Mouse (Mus musculus) kidney, embryonic 15.5 days (tissue): ENCODE results near the gene Ccr7. TPM values are rescaled to one million over a fixed set of nuclear protein-coding genes. Genes with fewer than 3 reads are reported as not detected.

Experiments
- ATAC-seq: fragments of 200-750 bp; cut with Nextera tagmentation; replicated peaks from 2 replicates; pipeline ENCODE4 v1.8.0; 2017; ENCODE audit warnings: moderate TSS enrichment; ENCODE audit not compliant: low FRiP score
- H3K27ac ChIP-seq: fragments of 300-500 bp; sonication (generic); 2 replicates; pipeline ENCODE4 v1.5.1; 2015; ENCODE audit warnings: mild to moderate bottlenecking, inconsistent platforms
- H3K27me3 ChIP-seq: fragments of 300-500 bp; sonication (generic); 2 replicates; pipeline ENCODE4 v1.6.1; 2015; ENCODE audit warnings: inconsistent platforms
- H3K36me3 ChIP-seq: fragments of 300-500 bp; sonication (generic); 2 replicates; pipeline ENCODE4 v1.6.1; 2015; ENCODE audit warnings: inconsistent platforms
- H3K4me1 ChIP-seq: fragments of 300-500 bp; sonication (generic); 2 replicates; pipeline ENCODE4 v1.6.1; 2015; ENCODE audit warnings: inconsistent platforms
- H3K4me2 ChIP-seq: fragments of 300-500 bp; sonication (generic); 2 replicates; pipeline ENCODE4 v1.6.1; 2015; ENCODE audit warnings: moderate library complexity, mild to moderate bottlenecking, inconsistent platforms
- H3K4me3 ChIP-seq: fragments of 300-500 bp; sonication (generic); replicated peaks from 2 replicates; pipeline ENCODE4 v1.5.1; 2015; ENCODE audit warnings: mild to moderate bottlenecking, inconsistent platforms
- H3K9ac ChIP-seq: fragments of 300-500 bp; sonication (generic); 2 replicates; pipeline ENCODE4 v1.6.1; 2015; ENCODE audit warnings: mild to moderate bottlenecking, inconsistent platforms
- H3K9me3 ChIP-seq: fragments of 300-500 bp; sonication (generic); replicated peaks from 2 replicates; pipeline ENCODE4 v1.6.1; 2016; ENCODE audit warnings: inconsistent platforms
- WGBS: fragments of 180-500 bp; shearing (Covaris S2); methylation state at CpG from one replicate; pipeline ENCODE4 v1.1.7; 2015; ENCODE audit warnings: mixed read lengths; 5-methylcytosine and 5-hydroxymethylcytosine counted together
- polyA plus RNA-seq: library from polyadenylated mRNA; unstranded; fragments of >200 nt; fragmentation: Nextera tagmentation; extraction: Ambion mirVana; gene quantifications from 2 replicates; pipeline ENCODE4 v1.2.1, GENCODE M21; 2015

The Ccr7 gene
- polyA plus RNA-seq: 0.17 and 0.18 TPM in 2 replicates

GRCm38 (mm10) chr11:99154987-99155641 is at the start of gene Ccr7:
Ccr7 (minus strand) TSS chr11:99155077.
- ATAC-seq: no peak
- no peaks in the 10 kb centered on the region for H3K9me3 ChIP-seq
- H3K27me3 ChIP-seq: no peaks in the 10 kb centered on the region
- H3K36me3 ChIP-seq: no peaks in the 10 kb centered on the region
- H3K9ac ChIP-seq: no peak within 1 kb of the TSS
- H3K4me2 ChIP-seq: no peak within 1 kb of the TSS
- WGBS: 65% methylated on average over 12 of the region's 12 CpGs
- H3K27ac ChIP-seq: no peak within 1 kb of the TSS
- no peak within 1 kb of the TSS for H3K4me3 ChIP-seq
- peaks cover 3% of the 10 kb centered on the region for H3K4me1 ChIP-seq

DNA sequence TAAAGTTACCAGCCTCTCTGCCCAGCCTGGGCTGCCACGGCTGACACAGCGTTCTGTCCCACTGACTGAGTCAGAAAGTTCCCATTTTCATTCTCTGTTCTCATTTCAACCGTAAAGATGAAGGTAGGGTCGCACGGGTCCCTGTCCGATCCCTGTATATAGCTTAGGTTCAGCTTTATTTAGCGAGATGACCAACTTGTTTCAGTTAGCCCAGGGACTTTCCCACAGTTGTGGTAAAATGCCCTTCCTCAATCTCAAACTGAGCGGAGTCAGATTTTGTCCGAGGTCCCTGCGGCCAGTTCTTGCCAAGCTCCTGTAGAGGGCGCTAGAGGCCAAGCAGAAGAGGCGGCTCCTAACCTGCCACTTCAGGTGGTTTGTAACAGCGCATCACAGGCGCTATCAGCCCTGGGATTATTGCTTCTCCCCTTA is 34.3 kb upstream of the Ccr7 start:
- WGBS: 21% methylated on average over 14 of the region's 14 CpGs
- no peak overlapping the region for H3K9ac ChIP-seq

DNA sequence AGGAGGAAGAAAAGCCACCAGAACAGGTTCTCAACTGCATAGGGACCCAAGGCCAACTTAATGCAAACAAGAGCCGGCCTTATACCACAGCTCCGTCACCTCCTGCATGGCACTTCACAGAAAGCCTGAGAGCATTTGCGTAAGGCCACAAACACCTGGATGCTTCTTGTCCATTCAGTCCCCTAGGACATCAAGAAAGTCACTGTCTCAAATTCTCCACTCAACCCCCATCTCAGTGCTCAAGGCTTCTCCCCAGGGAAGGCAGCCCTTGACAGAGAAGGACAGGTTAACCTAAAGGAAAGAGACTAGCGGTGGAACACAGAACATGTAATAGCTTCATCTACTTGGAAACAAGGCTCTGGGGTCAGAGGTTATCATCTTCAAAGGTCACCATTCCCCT is 32.5 kb upstream of the Ccr7 start:
- no peak for ATAC-seq
- WGBS: 92% methylated on average over 4 of the region's 4 CpGs
- Histone ChIP-seq H3K9me3 (no peaks in the 10 kb centered on the region), H3K27ac (no peak overlapping the region), H3K4me2 (no peak overlapping the region), H3K4me3 (no peak overlapping the region), H3K9ac (no peak overlapping the region), H3K4me1 (peaks cover 5% of the 10 kb centered on the region), H3K36me3 (no peaks in the 10 kb centered on the region), H3K27me3 (peaks cover 4% of the 10 kb centered on the region; the same call in 1 of the 2 replicates)

More for the DNA sequence above, 34.3 kb upstream of the Ccr7 start:
- H3K4me1 ChIP-seq: no peaks in the 10 kb centered on the region
- no peak overlapping the region for H3K4me2 ChIP-seq
- H3K36me3 ChIP-seq: no peaks in the 10 kb centered on the region
- H3K27me3 ChIP-seq: peaks cover 4% of the 10 kb centered on the region; the same call in 1 of the 2 replicates
- no peak for ATAC-seq
- no peak overlapping the region for H3K27ac ChIP-seq
- no peak overlapping the region for H3K4me3 ChIP-seq
- no peaks in the 10 kb centered on the region; the same call in 1 of the 2 replicates for H3K9me3 ChIP-seq

DNA sequence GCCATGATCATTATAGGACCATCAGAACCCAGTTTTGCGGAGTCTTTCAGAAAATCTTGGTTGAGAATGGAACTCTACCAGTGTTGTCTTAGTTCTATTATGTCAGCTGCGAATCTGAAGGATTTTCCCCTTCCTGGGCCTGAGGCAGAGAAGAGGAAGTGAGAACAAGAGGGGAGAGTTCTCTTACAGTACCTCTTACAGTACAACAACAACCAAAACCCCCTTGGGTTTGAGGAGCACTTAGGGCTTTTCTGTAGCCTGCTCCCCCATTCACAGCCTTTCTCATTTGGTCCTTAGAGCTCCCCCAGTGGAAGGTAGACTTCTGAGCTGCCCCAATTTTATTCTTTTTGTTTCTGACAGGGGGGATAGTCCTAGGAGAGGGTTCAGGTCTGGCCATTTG is 32.0 kb upstream of the Ccr7 start:
- H3K27ac ChIP-seq: no peak overlapping the region
- ATAC-seq: no peak
- no peak overlapping the region for H3K4me2 ChIP-seq
- no peaks in the 10 kb centered on the region for H3K36me3 ChIP-seq
- peaks cover 4% of the 10 kb centered on the region; the same call in 1 of the 2 replicates for H3K27me3 ChIP-seq
- peaks cover 5% of the 10 kb centered on the region for H3K4me1 ChIP-seq
- H3K9ac ChIP-seq: no peak overlapping the region
- H3K4me3 ChIP-seq: no peak overlapping the region
- 73% methylated on average over 2 of the region's 2 CpGs for WGBS
- H3K9me3 ChIP-seq: no peaks in the 10 kb centered on the region

DNA sequence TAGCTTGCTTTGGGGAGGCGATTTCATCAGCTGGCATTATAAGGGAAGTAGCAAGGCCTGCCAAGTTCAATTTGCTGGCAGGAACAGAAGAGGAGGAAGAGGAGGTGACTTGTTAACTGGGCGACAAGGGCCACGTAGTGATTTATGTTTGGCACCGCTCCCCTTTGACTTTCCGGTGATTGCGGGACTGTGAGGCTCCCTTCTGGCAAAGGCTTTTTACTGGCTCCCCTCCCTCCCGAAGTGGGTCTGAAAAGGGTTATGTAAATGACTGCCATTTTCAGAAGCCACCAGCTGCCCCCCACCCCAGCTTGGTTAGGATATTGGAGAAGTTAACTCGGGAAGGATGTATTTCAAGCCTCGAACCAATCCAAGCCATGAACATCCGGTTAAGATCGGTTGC is 27.7 kb upstream of the Ccr7 start:
- no peaks in the 10 kb centered on the region for H3K9me3 ChIP-seq
- H3K4me1 ChIP-seq: peaks cover 5% of the 10 kb centered on the region
- no peak overlapping the region for H3K4me3 ChIP-seq
- no peaks in the 10 kb centered on the region for H3K36me3 ChIP-seq
- H3K9ac ChIP-seq: no peak overlapping the region
- H3K4me2 ChIP-seq: peak overlapping the region; percentile 29; the same call in 1 of the 2 replicates
- no peaks in the 10 kb centered on the region for H3K27me3 ChIP-seq
- no peak overlapping the region for H3K27ac ChIP-seq
- 27% methylated on average over 11 of the region's 11 CpGs for WGBS
- ATAC-seq: no peak

GRCm38 (mm10) chr11:99180071-99180470 is 25.2 kb upstream of the Ccr7 start:
- WGBS: 87% methylated on average over 5 of the region's 5 CpGs
- H3K4me3 ChIP-seq: no peak overlapping the region
- no peaks in the 10 kb centered on the region for H3K36me3 ChIP-seq
- no peak overlapping the region for H3K27ac ChIP-seq
- ATAC-seq: no peak
- H3K9me3 ChIP-seq: no peaks in the 10 kb centered on the region
- H3K9ac ChIP-seq: no peak overlapping the region
- no peaks in the 10 kb centered on the region for H3K27me3 ChIP-seq
- H3K4me1 ChIP-seq: peaks cover 5% of the 10 kb centered on the region
- H3K4me2 ChIP-seq: no peak overlapping the region

- no peak overlapping the region for H3K9ac ChIP-seq
- no peak overlapping the region for H3K4me2 ChIP-seq
- no peak overlapping the region for H3K4me3 ChIP-seq
- H3K9me3 ChIP-seq: no peaks in the 10 kb centered on the region
- peaks cover 5% of the 10 kb centered on the region for H3K4me1 ChIP-seq
- no peaks in the 10 kb centered on the region for H3K27me3 ChIP-seq
- no peak overlapping the region for H3K27ac ChIP-seq
- 91% methylated on average over 1 of the region's 3 CpGs for WGBS
- no peaks in the 10 kb centered on the region for H3K36me3 ChIP-seq
- ATAC-seq: no peak
These were observed 23.0 kb upstream of the Ccr7 start for GRCm38 (mm10) chr11:99177925-99178198.

DNA sequence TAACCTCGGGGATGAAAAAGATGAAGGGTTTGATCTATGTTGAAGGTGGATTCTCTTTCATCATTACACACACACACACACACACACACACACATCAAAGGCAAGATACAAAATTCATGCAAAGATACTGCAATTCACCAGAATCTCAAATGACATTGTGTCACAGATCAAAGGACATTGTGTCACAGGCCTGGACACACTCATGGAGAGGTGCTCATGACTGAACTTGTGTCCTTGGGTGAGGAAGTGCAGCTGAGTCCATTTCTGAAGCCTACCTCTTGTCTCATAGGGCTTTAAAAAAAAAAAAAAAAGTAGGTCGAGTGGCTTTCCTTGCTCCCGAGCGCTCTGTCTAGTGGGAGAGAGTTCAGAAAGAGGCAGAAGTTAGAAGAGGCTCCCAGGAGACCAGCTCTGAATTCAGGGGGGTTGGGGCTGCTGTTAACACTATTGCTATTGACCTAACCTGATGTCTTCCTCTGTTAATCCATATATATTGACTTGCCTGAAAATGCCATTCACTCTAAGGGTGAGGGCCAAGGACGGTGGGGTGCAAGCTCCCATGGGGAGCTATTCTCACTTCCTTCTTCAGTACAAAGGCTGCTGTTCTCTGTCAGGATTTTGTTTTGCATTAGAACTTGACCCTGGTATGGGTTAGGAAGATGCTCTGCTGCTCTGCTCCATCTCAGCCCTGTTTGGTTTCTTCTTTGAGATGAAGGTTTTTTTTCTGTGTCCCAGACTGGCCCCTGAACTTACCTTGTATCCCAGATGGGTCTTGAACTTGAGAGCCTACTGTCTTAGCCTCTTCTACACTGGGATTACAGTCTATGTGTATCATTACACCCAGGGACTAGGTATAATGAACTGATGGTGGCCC is 22.4 kb upstream of the Ccr7 start:
- Histone ChIP-seq H3K27ac (no peak overlapping the region), H3K27me3 (no peaks in the 10 kb centered on the region), H3K4me3 (no peak overlapping the region), H3K36me3 (no peaks in the 10 kb centered on the region), H3K9ac (no peak overlapping the region), H3K9me3 (no peaks in the 10 kb centered on the region), H3K4me1 (no peaks in the 10 kb centered on the region), H3K4me2 (no peak overlapping the region)
- 62% methylated on average over 5 of the region's 5 CpGs for WGBS
- no peak for ATAC-seq

- H3K4me2 ChIP-seq: no peak overlapping the region
- no peak overlapping the region for H3K4me3 ChIP-seq
- H3K36me3 ChIP-seq: no peaks in the 10 kb centered on the region
- no peaks in the 10 kb centered on the region for H3K27me3 ChIP-seq
- H3K9ac ChIP-seq: no peak overlapping the region
- H3K4me1 ChIP-seq: no peaks in the 10 kb centered on the region
- no peak for ATAC-seq
- H3K27ac ChIP-seq: no peak overlapping the region
- 82% methylated on average over 4 of the region's 4 CpGs for WGBS
- H3K9me3 ChIP-seq: no peaks in the 10 kb centered on the region
These were observed 17.1 kb upstream of the Ccr7 start for GRCm38 (mm10) chr11:99172002-99172401.

- no peak for ATAC-seq
- H3K9ac ChIP-seq: no peak overlapping the region
- H3K27ac ChIP-seq: no peak overlapping the region
- WGBS: 76% methylated on average over 2 of the region's 2 CpGs
- H3K27me3 ChIP-seq: no peaks in the 10 kb centered on the region
- H3K9me3 ChIP-seq: no peaks in the 10 kb centered on the region
- no peaks in the 10 kb centered on the region for H3K4me1 ChIP-seq
- H3K36me3 ChIP-seq: no peaks in the 10 kb centered on the region
- H3K4me2 ChIP-seq: no peak overlapping the region
- no peak overlapping the region for H3K4me3 ChIP-seq
These were observed 16.6 kb upstream of the Ccr7 start for GRCm38 (mm10) chr11:99171442-99171841.

DNA sequence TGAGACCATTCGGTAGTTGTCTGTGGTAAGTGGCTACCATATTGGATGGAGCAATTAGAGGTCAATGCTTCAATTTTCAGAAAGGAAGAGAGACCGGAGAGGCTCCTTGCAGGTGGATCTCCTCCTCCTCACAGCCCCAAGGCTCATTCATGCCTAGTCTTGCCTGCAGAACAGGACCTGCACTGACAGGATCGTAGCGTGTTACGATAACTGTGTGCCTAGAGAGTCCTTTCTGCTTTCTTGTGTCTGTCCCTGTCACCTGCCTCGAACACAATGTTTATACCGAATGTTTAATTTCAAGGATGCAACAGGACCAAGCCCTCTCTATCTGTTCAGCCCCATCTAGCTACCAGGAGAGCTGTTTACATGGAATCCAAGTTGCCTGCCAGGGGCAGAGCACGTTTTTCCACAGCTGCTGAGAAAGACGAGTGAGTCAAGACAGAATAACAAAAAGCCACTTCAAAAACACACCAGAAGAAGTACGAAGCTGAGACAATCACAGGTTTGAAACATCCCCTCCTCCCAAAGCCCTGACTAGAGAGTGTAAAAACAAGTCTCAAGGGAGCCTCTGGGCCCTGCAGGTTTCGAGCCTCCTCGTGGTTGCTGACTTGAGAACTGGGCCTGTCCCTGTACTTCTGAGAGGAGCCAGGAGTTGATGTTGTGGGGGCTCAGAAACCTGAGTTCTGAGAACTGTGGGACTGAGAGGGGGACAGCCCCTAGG is 15.8 kb upstream of the Ccr7 start:
- no peak for ATAC-seq
- Histone ChIP-seq H3K4me1 (no peaks in the 10 kb centered on the region), H3K27me3 (no peaks in the 10 kb centered on the region), H3K4me2 (no peak overlapping the region), H3K9me3 (no peaks in the 10 kb centered on the region), H3K27ac (no peak overlapping the region), H3K36me3 (no peaks in the 10 kb centered on the region), H3K4me3 (no peak overlapping the region), H3K9ac (no peak overlapping the region)
- 71% methylated on average over 12 of the region's 12 CpGs for WGBS

DNA sequence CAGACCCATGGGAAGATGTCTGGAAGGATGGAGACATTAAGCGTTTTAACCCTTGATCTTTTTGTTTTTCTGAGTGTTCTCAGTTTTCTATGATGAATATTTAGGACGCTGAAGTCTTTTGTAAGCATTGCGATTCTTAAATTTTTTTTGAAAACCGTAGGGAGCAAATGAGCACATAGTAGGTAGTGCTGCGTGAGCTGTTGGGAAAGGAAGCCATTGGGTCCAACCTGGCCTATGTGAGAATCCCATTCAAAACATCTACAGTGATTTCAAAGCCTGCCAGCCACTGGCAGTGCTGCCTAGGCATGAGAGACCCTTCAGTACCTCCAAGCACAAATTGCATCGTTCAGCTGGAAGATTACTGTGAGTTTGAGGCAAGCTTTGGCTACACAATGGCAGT is 15.1 kb upstream of the Ccr7 start:
- no peaks in the 10 kb centered on the region for H3K4me1 ChIP-seq
- no peak overlapping the region for H3K27ac ChIP-seq
- no peak for ATAC-seq
- H3K27me3 ChIP-seq: no peaks in the 10 kb centered on the region
- WGBS: 90% methylated on average over 6 of the region's 6 CpGs
- H3K9me3 ChIP-seq: no peaks in the 10 kb centered on the region
- no peak overlapping the region for H3K4me3 ChIP-seq
- no peak overlapping the region for H3K4me2 ChIP-seq
- H3K36me3 ChIP-seq: no peaks in the 10 kb centered on the region
- H3K9ac ChIP-seq: no peak overlapping the region
